Mouse (Mus musculus) neural tube, embryonic 14.5 days (tissue): Measurements from ENCODE around the gene Tekt1. TPM values are rescaled to one million over a fixed set of nuclear protein-coding genes. Genes with fewer than 3 reads are reported as not detected.

Source experiments
- ATAC-seq: fragments of 200-750 bp; cut with Nextera tagmentation; 2 replicates; pipeline ENCODE4 v1.8.0; 2017; ENCODE audit warnings: low read depth, mild to moderate bottlenecking, moderate TSS enrichment, moderate library complexity
- H3K27ac ChIP-seq: fragments of 300-500 bp; sonication (generic); 2 replicates; pipeline ENCODE4 v1.5.1; 2014; ENCODE audit warnings: low read depth, mild to moderate bottlenecking, control low read depth, low read length, moderate library complexity, mixed read lengths
- H3K27me3 ChIP-seq: fragments of 300-500 bp; sonication (generic); 2 replicates; pipeline ENCODE4 v1.6.1; 2014; ENCODE audit warnings: low read length; ENCODE audit not compliant: control insufficient read depth, insufficient read depth
- H3K36me3 ChIP-seq: fragments of 300-500 bp; sonication (generic); 2 replicates; pipeline ENCODE4 v1.6.1; 2014; ENCODE audit warnings: low read length, mixed read lengths; ENCODE audit not compliant: control insufficient read depth, insufficient read depth
- H3K4me1 ChIP-seq: fragments of 300-500 bp; sonication (generic); 2 replicates; pipeline ENCODE4 v1.6.1; 2014; ENCODE audit warnings: low read length; ENCODE audit not compliant: control insufficient read depth, insufficient read depth
- H3K4me2 ChIP-seq: fragments of 300-500 bp; sonication (generic); 2 replicates; pipeline ENCODE4 v1.6.1; 2014; ENCODE audit warnings: mild to moderate bottlenecking, low read depth, low read length, control low read depth
- H3K4me3 ChIP-seq: fragments of 300-500 bp; sonication (generic); 2 replicates; pipeline ENCODE4 v1.5.1; 2014; ENCODE audit warnings: low read depth, low read length, control low read depth, mixed read lengths
- H3K9ac ChIP-seq: fragments of 300-500 bp; sonication (generic); replicated peaks from 2 replicates; pipeline ENCODE4 v1.6.1; 2014; ENCODE audit warnings: low read depth, mild to moderate bottlenecking, control low read depth, low read length, mixed read lengths
- H3K9me3 ChIP-seq: fragments of 300-500 bp; sonication (generic); 2 replicates; pipeline ENCODE4 v1.6.1; 2016; ENCODE audit warnings: low read length; ENCODE audit not compliant: control insufficient read depth
- WGBS: fragments of 180-500 bp; shearing (Covaris S2); extraction: QIAGEN DNeasy Blood & Tissue Kit; methylation state at CpG from one replicate; pipeline ENCODE4 v1.1.7; 2014; 5-methylcytosine and 5-hydroxymethylcytosine counted together
- polyA plus RNA-seq: library from polyadenylated mRNA; unstranded; fragments of >200 nt; fragmentation: Nextera tagmentation; extraction: Ambion mirVana; gene quantifications from 2 replicates; pipeline ENCODE4 v1.2.1, GENCODE M21; 2014

The Tekt1 gene
- polyA plus RNA-seq, 1 experiment from 2014 or later, result 8.8 TPM

DNA sequence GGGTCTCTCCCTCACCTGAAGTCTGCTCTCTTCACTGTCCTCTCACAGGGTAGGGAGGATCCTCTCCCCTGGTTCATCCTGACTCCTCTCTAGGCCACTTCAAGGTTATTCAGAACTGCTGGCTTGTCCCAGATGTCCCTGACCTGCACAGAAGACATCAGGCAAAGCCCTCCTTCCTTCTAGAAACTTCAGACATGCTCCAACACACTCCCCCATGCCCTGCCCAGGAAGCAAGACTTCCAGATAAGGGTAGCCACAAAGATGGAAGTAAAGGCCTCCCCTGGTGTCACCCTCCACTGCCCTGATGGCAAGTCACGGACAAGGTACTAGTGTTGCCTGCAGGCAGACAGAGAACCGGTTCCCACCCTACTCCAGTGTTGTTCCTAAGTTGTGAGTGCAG lies 32.5 kb upstream of the Tekt1 start:
- H3K4me2 ChIP-seq, result no peak overlapping the region
- no peak overlapping the region for H3K9ac ChIP-seq
- H3K4me1 ChIP-seq, result 0 out of 2 replicates have a peak, but pooled peaks cover 2% of the 10 kb centered on the region
- WGBS, result 93% methylated on average over 2 of the region's 2 CpGs
- no peak overlapping the region for H3K27ac ChIP-seq
- H3K4me3 ChIP-seq, result no peak overlapping the region
- H3K9me3 ChIP-seq, result no peaks in the 10 kb centered on the region
- no peaks in the 10 kb centered on the region for H3K36me3 ChIP-seq
- no peaks in the 10 kb centered on the region for H3K27me3 ChIP-seq
- ATAC-seq, result no peak

DNA sequence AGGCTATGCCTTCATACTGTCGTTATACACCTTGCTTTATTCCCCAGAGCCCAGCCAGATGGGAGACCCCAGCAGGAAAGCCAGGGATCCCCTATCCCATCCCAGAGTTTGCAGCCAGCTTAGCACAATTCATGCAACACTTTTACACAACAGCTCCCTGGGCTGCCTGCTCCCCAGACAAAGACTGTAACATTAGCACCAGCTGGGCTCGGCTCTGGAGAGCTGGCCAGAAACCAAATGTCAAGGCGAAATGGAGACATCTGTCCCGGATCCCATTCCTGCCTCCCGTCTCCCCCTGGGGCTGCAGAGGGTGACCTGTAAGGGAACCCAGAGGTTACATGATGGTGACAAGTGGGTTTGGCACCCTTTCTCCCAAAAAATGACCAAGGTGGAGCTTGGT lies 31.4 kb upstream of the Tekt1 start:
- no peak overlapping the region for H3K27ac ChIP-seq
- no peak for ATAC-seq
- H3K4me2 ChIP-seq, result no peak overlapping the region
- H3K4me1 ChIP-seq, result 0 out of 2 replicates have a peak, but pooled peaks cover 2% of the 10 kb centered on the region
- no peak overlapping the region for H3K4me3 ChIP-seq
- WGBS, result 41% methylated on average over 5 of the region's 5 CpGs
- no peaks in the 10 kb centered on the region for H3K36me3 ChIP-seq
- H3K9ac ChIP-seq, result no peak overlapping the region
- H3K27me3 ChIP-seq, result no peaks in the 10 kb centered on the region
- H3K9me3 ChIP-seq, result no peaks in the 10 kb centered on the region

DNA sequence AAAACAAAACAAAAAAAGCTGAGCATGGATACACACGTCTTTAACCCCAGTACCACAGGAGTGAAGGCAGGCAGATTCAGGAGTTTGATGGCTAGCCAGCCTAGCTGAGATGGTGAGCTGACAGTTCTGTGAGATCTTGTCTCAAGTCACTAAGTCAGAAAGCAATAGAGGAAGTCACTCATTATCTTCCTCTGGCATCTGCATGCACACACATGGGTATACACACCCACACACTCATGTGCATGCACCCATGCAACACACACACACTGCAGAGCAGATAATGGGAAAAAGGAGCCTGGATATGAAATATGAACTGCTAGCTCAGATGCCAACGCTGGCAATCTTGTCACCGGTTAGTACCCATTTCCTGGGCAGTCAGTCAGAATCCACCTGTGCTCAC lies 31.0 kb upstream of the Tekt1 start:
- WGBS, result 82% methylated on average over 3 of the region's 3 CpGs
- no peak overlapping the region for H3K4me2 ChIP-seq
- H3K27ac ChIP-seq, result no peak overlapping the region
- 0 out of 2 replicates have a peak, but pooled peaks cover 2% of the 10 kb centered on the region for H3K4me1 ChIP-seq
- no peak for ATAC-seq
- H3K4me3 ChIP-seq, result no peak overlapping the region
- H3K36me3 ChIP-seq, result no peaks in the 10 kb centered on the region
- H3K27me3 ChIP-seq, result no peaks in the 10 kb centered on the region
- H3K9ac ChIP-seq, result no peak overlapping the region
- no peaks in the 10 kb centered on the region for H3K9me3 ChIP-seq

DNA sequence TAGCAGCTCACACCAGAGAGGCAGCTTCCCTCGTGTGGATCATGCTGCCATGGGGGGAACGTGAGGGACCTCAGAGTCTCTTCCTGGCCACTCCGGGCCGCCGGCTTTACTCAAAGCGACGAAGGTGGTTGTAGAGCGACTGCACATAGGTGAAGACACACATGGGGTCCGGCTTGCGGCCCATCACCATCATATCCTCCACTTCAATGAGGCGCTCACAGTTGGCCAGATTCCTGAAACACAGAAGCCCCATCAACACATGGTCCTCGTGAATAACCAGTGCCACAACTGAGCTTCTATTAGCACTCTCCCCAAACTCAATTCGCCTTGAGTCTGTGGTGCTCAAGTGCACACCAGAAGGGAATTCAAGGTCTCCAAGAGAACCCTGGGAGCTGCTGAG lies 28.9 kb upstream of the Tekt1 start:
- H3K4me1 ChIP-seq, result 0 out of 2 replicates have a peak, but pooled peaks cover 2% of the 10 kb centered on the region
- 95% methylated on average over 13 of the region's 13 CpGs for WGBS
- no peaks in the 10 kb centered on the region for H3K9me3 ChIP-seq

DNA sequence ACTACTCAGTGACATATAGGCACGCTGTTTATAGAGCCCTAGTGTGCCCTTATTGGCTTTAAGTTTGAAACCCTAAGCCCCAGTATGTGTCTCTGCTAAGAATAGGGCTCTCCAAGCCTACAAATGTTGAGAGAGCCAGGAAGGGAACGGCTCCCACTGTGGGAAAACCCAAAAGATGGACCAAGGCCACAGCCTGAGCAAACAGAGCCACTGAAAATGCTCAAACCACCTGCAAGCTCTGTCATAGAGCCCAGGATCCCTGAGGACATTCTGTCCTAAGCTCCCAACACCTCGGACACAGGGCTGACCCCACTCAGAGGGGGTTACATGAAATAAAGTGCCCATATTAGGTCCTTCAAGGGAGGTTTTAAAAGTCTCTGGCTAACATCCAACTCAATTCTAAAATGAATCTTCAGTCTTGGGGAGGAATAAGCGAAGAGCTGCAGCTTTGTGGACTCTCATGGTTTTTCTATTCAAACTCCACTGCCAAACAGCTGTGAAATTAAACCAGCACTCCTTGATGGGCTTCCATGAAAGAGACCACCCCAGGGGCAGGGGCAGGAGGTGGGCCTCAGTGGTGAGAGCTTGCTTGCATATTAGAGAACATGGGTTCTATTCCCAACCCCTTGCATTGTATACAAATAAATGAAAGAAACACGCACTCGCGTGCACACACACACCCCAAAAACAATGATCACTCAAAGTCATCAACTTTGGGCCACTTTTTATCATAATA lies 27.3 kb upstream of the Tekt1 start:
- no peak overlapping the region for H3K4me3 ChIP-seq
- H3K36me3 ChIP-seq, result no peaks in the 10 kb centered on the region
- H3K4me2 ChIP-seq, result no peak overlapping the region
- H3K27ac ChIP-seq, result no peak overlapping the region
- 84% methylated on average over 7 of the region's 7 CpGs for WGBS
- H3K9me3 ChIP-seq, result no peaks in the 10 kb centered on the region
- no peaks in the 10 kb centered on the region for H3K27me3 ChIP-seq
- H3K9ac ChIP-seq, result no peak overlapping the region
- ATAC-seq, result no peak
- H3K4me1 ChIP-seq, result 0 out of 2 replicates have a peak, but pooled peaks cover 2% of the 10 kb centered on the region

More for the DNA sequence above, 28.9 kb upstream of the Tekt1 start:
- no peak overlapping the region for H3K9ac ChIP-seq
- H3K36me3 ChIP-seq, result no peaks in the 10 kb centered on the region
- no peaks in the 10 kb centered on the region for H3K27me3 ChIP-seq
- no peak overlapping the region for H3K4me3 ChIP-seq
- no peak overlapping the region for H3K27ac ChIP-seq
- ATAC-seq, result no peak
- no peak overlapping the region for H3K4me2 ChIP-seq

DNA sequence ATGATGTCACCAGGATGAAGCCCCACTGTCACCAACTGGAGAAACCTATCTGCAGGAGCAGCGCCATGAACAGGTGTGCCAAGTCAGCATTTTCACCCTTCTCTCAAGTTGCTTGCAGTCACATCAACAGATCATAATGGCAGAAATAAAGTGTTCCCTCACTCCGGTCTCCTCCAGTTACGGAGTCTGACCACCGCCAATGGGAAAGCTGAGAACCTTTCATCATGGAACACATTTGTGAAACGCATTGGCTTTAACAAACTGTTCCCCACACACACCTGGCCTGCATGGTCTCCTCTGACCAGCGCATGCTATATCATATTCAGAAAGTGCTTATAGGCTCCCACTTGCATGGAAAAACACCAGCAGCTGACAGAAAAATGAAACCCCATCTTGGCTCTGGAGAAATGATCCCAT lies 25.9 kb upstream of the Tekt1 start:
- no peak overlapping the region for H3K4me2 ChIP-seq
- no peaks in the 10 kb centered on the region for H3K9me3 ChIP-seq
- H3K36me3 ChIP-seq, result no peaks in the 10 kb centered on the region
- no peak overlapping the region for H3K9ac ChIP-seq
- ATAC-seq, result no peak
- no peak overlapping the region for H3K4me3 ChIP-seq
- no peaks in the 10 kb centered on the region for H3K4me1 ChIP-seq
- no peaks in the 10 kb centered on the region for H3K27me3 ChIP-seq
- no peak overlapping the region for H3K27ac ChIP-seq
- WGBS, result 97% methylated on average over 6 of the region's 6 CpGs

DNA sequence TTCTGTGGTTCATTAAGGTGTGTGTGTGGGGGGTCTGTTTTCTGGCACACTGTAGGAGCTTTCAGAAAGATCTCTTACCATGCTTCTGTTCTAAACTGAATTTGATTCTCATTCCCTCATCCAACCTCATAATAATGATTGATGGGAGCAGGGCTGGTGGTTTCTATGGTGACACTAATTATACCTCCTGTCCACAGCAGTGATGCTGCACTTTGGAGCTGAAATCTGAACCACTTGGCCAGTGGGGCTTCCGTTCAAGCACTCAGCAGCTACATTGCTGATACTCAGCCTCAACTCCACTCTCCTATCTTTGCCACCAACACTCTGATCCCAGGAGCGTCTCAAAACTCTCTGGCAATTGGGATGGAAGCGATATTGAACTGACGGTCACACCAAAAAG lies 17.1 kb upstream of the Tekt1 start:
- WGBS, result 79% methylated on average over 4 of the region's 4 CpGs
- Histone ChIP-seq H3K9ac (no peak overlapping the region), H3K4me3 (no peak overlapping the region), H3K36me3 (no peaks in the 10 kb centered on the region), H3K4me2 (no peak overlapping the region), H3K4me1 (no peaks in the 10 kb centered on the region), H3K27me3 (no peaks in the 10 kb centered on the region), H3K9me3 (no peaks in the 10 kb centered on the region), H3K27ac (no peak overlapping the region)
- ATAC-seq, result no peak

DNA sequence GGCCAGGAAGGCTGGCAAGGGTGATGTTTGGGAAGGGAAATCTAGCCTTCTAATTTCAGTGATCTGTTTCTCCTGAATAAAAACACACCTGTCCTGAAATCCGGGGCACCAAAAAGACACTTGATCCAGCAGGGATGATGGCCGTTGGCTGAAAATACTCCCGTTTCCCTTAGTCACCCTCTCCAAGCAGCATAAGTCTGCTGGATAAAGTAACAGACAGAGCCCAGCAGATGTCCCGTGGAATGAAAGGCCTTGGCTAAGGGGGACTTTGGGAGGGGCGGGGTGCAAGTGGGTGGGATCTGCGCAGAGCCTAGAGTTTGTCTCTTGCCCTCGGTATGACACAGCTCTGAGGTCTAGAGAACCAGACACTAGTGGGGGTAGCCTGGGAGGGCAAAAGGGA lies 16.0 kb upstream of the Tekt1 start:
- ATAC-seq, result no peak
- Histone ChIP-seq H3K36me3 (no peaks in the 10 kb centered on the region), H3K4me1 (no peaks in the 10 kb centered on the region), H3K4me2 (no peak overlapping the region), H3K9ac (no peak overlapping the region), H3K9me3 (no peaks in the 10 kb centered on the region), H3K4me3 (no peak overlapping the region), H3K27ac (no peak overlapping the region), H3K27me3 (no peaks in the 10 kb centered on the region)
- 68% methylated on average over 7 of the region's 7 CpGs for WGBS

DNA sequence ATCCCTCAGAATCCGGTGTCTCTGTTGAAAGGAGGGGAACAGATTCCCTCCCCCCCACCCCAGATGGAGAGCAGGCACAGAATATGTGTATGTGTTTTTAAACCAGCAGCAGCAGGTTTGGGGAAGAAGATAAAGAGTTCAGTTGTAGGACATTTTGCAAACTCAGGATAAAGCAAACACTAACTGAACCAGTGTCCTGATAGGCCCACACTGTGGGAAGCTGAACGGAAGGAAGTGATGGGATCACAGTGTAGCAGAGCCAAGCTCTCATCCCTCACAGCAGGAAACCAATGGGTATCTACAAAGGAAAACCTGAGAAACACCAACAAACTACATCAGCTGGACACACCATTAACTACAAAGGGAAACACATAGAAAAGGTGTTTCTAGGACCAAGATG lies 14.3 kb upstream of the Tekt1 start:
- no peak overlapping the region for H3K9ac ChIP-seq
- H3K4me1 ChIP-seq, result no peaks in the 10 kb centered on the region
- no peak overlapping the region for H3K4me3 ChIP-seq
- ATAC-seq, result no peak
- no peak overlapping the region for H3K4me2 ChIP-seq
- no peaks in the 10 kb centered on the region for H3K36me3 ChIP-seq
- H3K27ac ChIP-seq, result no peak overlapping the region
- no peaks in the 10 kb centered on the region for H3K27me3 ChIP-seq
- WGBS, result 84% methylated on average over 2 of the region's 2 CpGs
- no peaks in the 10 kb centered on the region for H3K9me3 ChIP-seq
